Mouse (Mus musculus) liver, postnatal 0 days (tissue): Measurements from ENCODE around the gene Plxna4.

Experiments
- CTCF ChIP-seq: sonication (generic); IDR thresholded peaks from 2 replicates; pipeline ENCODE4 v1.5.1; 2016; ENCODE audit warnings: antibody characterized with exemption, low read depth
- EP300 ChIP-seq: IDR thresholded peaks from 2 replicates; pipeline ENCODE4 v1.6.1; 2016; ENCODE audit warnings: antibody characterized with exemption, low read depth, mild to moderate bottlenecking

- TF ChIP-seq CTCF: no peak; the same call in 1 of the 2 replicates
- no peak for TF ChIP-seq EP300
Observed at GRCm38 (mm10) chr6:32588056-32588671, at the start of gene Plxna4.
